Mouse (Mus musculus) limb, embryonic 12.5 days (tissue): Measurements from ENCODE around the gene Cacna1i. TPM values are rescaled to one million over a fixed set of nuclear protein-coding genes. Genes with fewer than 3 reads are reported as not detected.

Experiments
- ATAC-seq: fragments of 200-750 bp; cut with Nextera tagmentation; 2 replicates; pipeline ENCODE4 v1.8.0; 2017; ENCODE audit warnings: low read depth, moderate TSS enrichment; ENCODE audit not compliant: insufficient number of reproducible peaks, insufficient read depth, low FRiP score, low TSS enrichment
- H3K27ac ChIP-seq: fragments of 300-500 bp; sonication (generic); 2 replicates; pipeline ENCODE4 v1.5.1; 2016; ENCODE audit warnings: mild to moderate bottlenecking, moderate library complexity
- H3K27me3 ChIP-seq: fragments of 300-500 bp; sonication (generic); 2 replicates; pipeline ENCODE4 v1.6.1; 2016; ENCODE audit warnings: mild to moderate bottlenecking, moderate library complexity
- H3K36me3 ChIP-seq: fragments of 300-500 bp; sonication (generic); 2 replicates; pipeline ENCODE4 v1.6.1; 2016; ENCODE audit warnings: mild to moderate bottlenecking, moderate library complexity
- H3K4me1 ChIP-seq: fragments of 300-500 bp; sonication (generic); replicated peaks from 2 replicates; pipeline ENCODE4 v1.6.1; 2016
- H3K4me2 ChIP-seq: fragments of 300-500 bp; sonication (generic); 2 replicates; pipeline ENCODE4 v1.6.1; 2016; ENCODE audit warnings: mild to moderate bottlenecking, moderate library complexity
- H3K4me3 ChIP-seq: fragments of 300-500 bp; sonication (generic); replicated peaks from 2 replicates; pipeline ENCODE4 v1.5.1; 2016; ENCODE audit warnings: mild to moderate bottlenecking
- H3K9ac ChIP-seq: fragments of 300-500 bp; sonication (generic); replicated peaks from 2 replicates; pipeline ENCODE4 v1.6.1; 2016; ENCODE audit warnings: mild to moderate bottlenecking, moderate library complexity
- H3K9me3 ChIP-seq: fragments of 300-500 bp; sonication (generic); 2 replicates; pipeline ENCODE4 v1.6.1; 2016; ENCODE audit warnings: mild to moderate bottlenecking, moderate library complexity
- WGBS: fragments of 180-500 bp; shearing (Covaris S2); methylation state at CpG from one replicate; pipeline ENCODE4 v1.1.7; 2016; 5-methylcytosine and 5-hydroxymethylcytosine counted together
- polyA plus RNA-seq: library from polyadenylated mRNA; unstranded; fragments of >200 nt; fragmentation: Nextera tagmentation; extraction: Ambion mirVana; gene quantifications from 2 replicates; pipeline ENCODE4 v1.2.1, GENCODE M21; 2016

Cacna1i gene
- polyA plus RNA-seq, 1 experiment from 2014 or later: not detected

GRCm38 (mm10) chr15:80256656-80257601 is 30.1 kb upstream of the Cacna1i start:
- no peak for ATAC-seq
- H3K4me2 ChIP-seq: peak overlapping the region; percentile 83
- peaks cover 51% of the 10 kb centered on the region for H3K4me1 ChIP-seq
- peak overlapping the region; percentile 98 for H3K27ac ChIP-seq
- H3K9me3 ChIP-seq: no peaks in the 10 kb centered on the region
- peak overlapping the region; percentile 100 for H3K9ac ChIP-seq
- H3K27me3 ChIP-seq: no peaks in the 10 kb centered on the region
- WGBS: 72% methylated on average over 12 of the region's 12 CpGs
- H3K4me3 ChIP-seq: peak overlapping the region; percentile 100
- peaks cover 51% of the 10 kb centered on the region for H3K36me3 ChIP-seq

- H3K9me3 ChIP-seq: no peaks in the 10 kb centered on the region
- 29% methylated on average over 4 of the region's 4 CpGs for WGBS
- peak overlapping the region; percentile 75 for H3K27ac ChIP-seq
- no peaks in the 10 kb centered on the region for H3K27me3 ChIP-seq
- H3K9ac ChIP-seq: no peak overlapping the region
- peak overlapping the region; percentile 100; the same call in 1 of the 2 replicates for H3K4me3 ChIP-seq
- H3K4me1 ChIP-seq: peaks cover 43% of the 10 kb centered on the region
- no peak for ATAC-seq
- peaks cover 51% of the 10 kb centered on the region for H3K36me3 ChIP-seq
- peak overlapping the region; percentile 83 for H3K4me2 ChIP-seq
Observed at GRCm38 (mm10) chr15:80257602-80258239, 29.3 kb upstream of the Cacna1i start.

- Histone ChIP-seq H3K27ac (peak overlapping the region; percentile 75), H3K9me3 (no peaks in the 10 kb centered on the region), H3K27me3 (no peaks in the 10 kb centered on the region), H3K4me1 (peaks cover 43% of the 10 kb centered on the region), H3K4me3 (no peak overlapping the region), H3K4me2 (peak overlapping the region; percentile 83), H3K9ac (0 out of 2 replicates have a peak overlapping the region, but pooled peaks have one; percentile 2), H3K36me3 (peaks cover 51% of the 10 kb centered on the region)
- WGBS: 49% methylated on average over 11 of the region's 11 CpGs
- ATAC-seq: no peak
Observed at GRCm38 (mm10) chr15:80258240-80259170, 28.5 kb upstream of the Cacna1i start.

GRCm38 (mm10) chr15:80259406-80260045 is 27.5 kb upstream of the Cacna1i start:
- Histone ChIP-seq H3K27me3 (no peaks in the 10 kb centered on the region), H3K4me2 (no peak overlapping the region), H3K9ac (0 out of 2 replicates have a peak overlapping the region, but pooled peaks have one; percentile 13), H3K4me3 (no peak overlapping the region), H3K27ac (peak overlapping the region; percentile 75), H3K4me1 (peaks cover 33% of the 10 kb centered on the region), H3K9me3 (no peaks in the 10 kb centered on the region), H3K36me3 (peaks cover 51% of the 10 kb centered on the region)
- 85% methylated on average over 8 of the region's 8 CpGs for WGBS
- no peak for ATAC-seq

GRCm38 (mm10) chr15:80260677-80261076 is 26.4 kb upstream of the Cacna1i start:
- H3K27ac ChIP-seq: no peak overlapping the region; the same call in 1 of the 2 replicates
- ATAC-seq: no peak
- H3K4me2 ChIP-seq: no peak overlapping the region
- no peaks in the 10 kb centered on the region for H3K27me3 ChIP-seq
- no peaks in the 10 kb centered on the region for H3K9me3 ChIP-seq
- 9% methylated on average over 3 of the region's 3 CpGs for WGBS
- peaks cover 32% of the 10 kb centered on the region for H3K4me1 ChIP-seq
- peaks cover 51% of the 10 kb centered on the region for H3K36me3 ChIP-seq
- no peak overlapping the region; the same call in 1 of the 2 replicates for H3K9ac ChIP-seq
- no peak overlapping the region for H3K4me3 ChIP-seq

DNA sequence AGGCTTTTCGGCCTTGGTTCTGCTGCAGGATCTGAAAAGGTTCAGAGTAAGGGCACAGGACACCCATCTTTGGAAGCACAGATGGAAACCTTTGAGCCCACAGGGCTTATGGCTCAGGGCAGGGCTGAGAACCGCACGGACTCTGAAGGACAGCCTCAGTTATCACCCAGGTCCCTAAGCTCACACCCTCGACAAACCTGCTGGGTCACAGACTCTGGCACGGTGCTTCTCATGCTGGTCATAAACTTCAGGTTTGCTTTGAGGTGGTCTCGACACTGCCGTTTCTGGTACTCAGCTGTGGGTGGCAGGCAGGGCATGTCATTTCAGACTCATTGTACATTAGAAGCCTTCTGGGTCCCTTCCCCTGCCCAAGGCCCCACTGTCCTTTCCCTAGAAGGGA is 25.9 kb upstream of the Cacna1i start:
- Histone ChIP-seq H3K27me3 (no peaks in the 10 kb centered on the region), H3K36me3 (peaks cover 50% of the 10 kb centered on the region), H3K4me1 (peaks cover 32% of the 10 kb centered on the region), H3K9me3 (no peaks in the 10 kb centered on the region), H3K4me3 (no peak overlapping the region), H3K27ac (no peak overlapping the region), H3K9ac (no peak overlapping the region; the same call in 1 of the 2 replicates), H3K4me2 (no peak overlapping the region)
- ATAC-seq: no peak
- 77% methylated on average over 7 of the region's 7 CpGs for WGBS

- Histone ChIP-seq H3K27ac (peak within 1 kb of the TSS; percentile 66; the same call in 1 of the 2 replicates), H3K4me2 (peak within 1 kb of the TSS; percentile 66), H3K9ac (peak within 1 kb of the TSS; percentile 82), H3K27me3 (no peaks in the 10 kb centered on the region), H3K9me3 (no peaks in the 10 kb centered on the region), H3K36me3 (peaks cover 23% of the 10 kb centered on the region), H3K4me3 (peak within 1 kb of the TSS; percentile 87), H3K4me1 (peaks cover 8% of the 10 kb centered on the region)
- 1% methylated on average over 66 of the region's 66 CpGs for WGBS
- peak; percentile 88 for ATAC-seq
Observed at GRCm38 (mm10) chr15:80263610-80264575, 23.1 kb upstream of the Cacna1i start, which contains the start of gene Rps19bp1. Gene Rps19bp1, minus strand, starts transcription at chr15:80264315.

DNA sequence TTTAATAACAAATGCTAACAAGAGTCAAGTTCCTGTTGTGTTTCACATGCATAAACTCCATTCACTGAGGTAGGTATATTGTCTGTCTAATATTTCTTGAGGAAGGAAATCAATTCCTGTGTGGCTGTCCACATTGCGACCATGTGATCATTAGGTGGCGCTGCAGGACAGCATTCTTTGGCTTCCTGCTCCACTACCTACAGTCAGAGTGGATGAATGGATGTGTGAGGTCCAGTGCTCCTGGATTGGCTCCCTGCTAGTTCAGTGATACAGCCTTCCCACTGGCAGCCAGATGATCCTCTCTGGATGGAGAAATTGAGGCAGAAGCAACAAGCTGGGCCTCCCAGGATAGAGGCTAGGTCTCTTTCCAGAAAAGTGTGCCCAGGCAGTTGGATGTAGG is 20.8 kb upstream of the Cacna1i start:
- WGBS: 1% methylated on average over 2 of the region's 2 CpGs
- H3K4me2 ChIP-seq: no peak overlapping the region
- H3K36me3 ChIP-seq: no peaks in the 10 kb centered on the region; the same call in 1 of the 2 replicates
- no peak for ATAC-seq
- peaks cover 8% of the 10 kb centered on the region for H3K4me1 ChIP-seq
- H3K9me3 ChIP-seq: peaks cover 10% of the 10 kb centered on the region; the same call in 1 of the 2 replicates
- H3K4me3 ChIP-seq: no peak overlapping the region
- H3K9ac ChIP-seq: no peak overlapping the region
- H3K27me3 ChIP-seq: no peaks in the 10 kb centered on the region
- no peak overlapping the region for H3K27ac ChIP-seq

GRCm38 (mm10) chr15:80271858-80272396 is 15.1 kb upstream of the Cacna1i start:
- H3K9ac ChIP-seq: no peak overlapping the region
- no peak overlapping the region for H3K4me3 ChIP-seq
- H3K4me2 ChIP-seq: no peak overlapping the region
- H3K9me3 ChIP-seq: peaks cover 10% of the 10 kb centered on the region; the same call in 1 of the 2 replicates
- peaks cover 13% of the 10 kb centered on the region; the same call in 1 of the 2 replicates for H3K27me3 ChIP-seq
- no peak for ATAC-seq
- 82% methylated on average over 3 of the region's 3 CpGs for WGBS
- H3K27ac ChIP-seq: no peak overlapping the region
- H3K36me3 ChIP-seq: no peaks in the 10 kb centered on the region
- H3K4me1 ChIP-seq: no peaks in the 10 kb centered on the region
